Mouse (Mus musculus) central nervous system, embryonic 14 days (tissue): ENCODE measurements around the gene D630023F18Rik. TPM values are rescaled to one million over a fixed set of nuclear protein-coding genes. Genes with fewer than 3 reads are reported as not detected.

Experiments used
- polyA plus RNA-seq: library from polyadenylated mRNA; depleted of rRNA; stranded (reverse); fragments of >200 nt; gene quantifications from 2 replicates; pipeline ENCODE4 v1.2.3, GENCODE M21; 2012; rRNA removed

Gene D630023F18Rik
- 0.44 and 0.85 TPM in 2 replicates for polyA plus RNA-seq

DNA sequence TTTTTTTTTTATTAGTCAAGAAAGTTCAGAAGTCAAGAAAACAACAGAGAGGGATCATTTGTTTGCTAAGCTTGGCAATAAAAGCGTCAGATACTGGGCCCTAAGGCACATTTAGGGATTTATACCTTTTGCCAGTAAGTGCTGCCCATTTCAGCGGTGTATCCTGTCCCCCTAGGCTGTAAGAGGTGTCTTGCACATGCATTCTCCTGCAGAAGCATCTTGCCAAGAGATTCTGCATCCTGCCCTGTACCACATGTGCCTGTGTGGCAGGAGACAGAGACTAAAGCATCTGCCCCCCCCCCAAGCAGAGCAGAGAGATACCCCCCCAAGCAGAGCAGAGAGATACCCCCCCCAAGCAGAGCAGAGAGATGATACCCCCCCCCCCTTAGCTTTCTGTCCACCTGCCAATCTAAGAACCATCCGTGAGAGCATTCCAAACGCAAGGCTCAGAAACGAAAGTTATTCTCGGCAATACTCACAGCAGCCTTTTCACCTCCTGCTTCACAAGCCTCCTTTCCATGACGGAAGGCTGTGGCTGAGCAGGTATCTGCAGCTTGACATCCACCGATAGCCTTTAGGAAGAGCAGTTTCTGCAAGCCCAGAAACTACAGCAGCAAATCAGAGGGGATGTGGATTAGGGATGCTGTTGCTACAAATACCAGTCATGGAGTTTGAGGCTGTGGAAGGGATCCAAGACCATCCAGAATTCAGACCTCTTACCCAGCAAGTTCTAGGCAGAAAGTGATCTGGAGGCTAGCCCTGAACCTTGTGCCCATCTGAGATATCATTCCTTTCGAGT, at the start of gene D630023F18Rik:
Gene D630023F18Rik, minus strand, starts transcription at position 641 of the 799 bp plus-strand sequence.

DNA sequence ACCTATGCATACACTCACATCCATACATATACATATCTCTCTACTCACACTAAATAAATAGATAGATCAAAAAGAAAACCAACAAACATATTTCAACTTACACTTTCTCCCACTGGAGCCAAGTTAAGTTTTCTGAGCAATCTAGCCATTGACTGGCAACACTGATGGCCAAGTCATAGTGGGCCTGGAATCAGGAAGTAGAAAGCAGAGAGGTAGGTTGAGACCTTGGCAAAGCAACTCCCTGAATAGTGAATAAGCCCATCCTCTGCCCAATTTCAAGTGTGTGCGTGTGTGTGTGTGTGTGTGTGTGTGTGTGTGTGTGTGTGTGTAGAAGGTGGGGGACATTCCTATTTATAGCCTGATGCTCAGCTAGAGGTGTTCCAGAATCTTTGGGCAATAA, 3.6 kb downstream of the D630023F18Rik start, which contains the start of gene Gm28845:
Gene Gm28845, minus strand, starts transcription at position 121 of the 400 bp plus-strand sequence.

DNA sequence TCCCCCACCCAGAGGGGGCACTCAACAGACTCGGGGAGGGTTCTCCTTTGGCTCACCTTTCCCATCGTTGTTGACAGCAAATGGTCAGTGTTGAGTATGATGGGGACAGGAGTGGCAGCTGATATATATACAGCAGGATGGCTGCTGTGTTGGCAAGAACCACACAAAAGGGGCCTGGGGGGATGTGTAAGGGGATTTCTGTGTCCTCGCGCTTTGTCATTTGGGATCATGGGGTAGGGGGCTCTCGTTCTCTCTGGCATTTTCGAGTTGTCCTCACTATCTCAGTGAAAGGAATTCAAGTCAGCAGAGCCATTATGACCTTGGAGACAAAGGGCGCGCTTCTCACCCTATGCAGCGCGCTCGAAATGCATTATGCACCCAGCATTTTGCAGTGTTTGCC, 19.7 kb downstream of the D630023F18Rik start, which contains the start of gene Cryga:
Gene Cryga, minus strand, starts transcription at position 101 of the 400 bp plus-strand sequence.

DNA sequence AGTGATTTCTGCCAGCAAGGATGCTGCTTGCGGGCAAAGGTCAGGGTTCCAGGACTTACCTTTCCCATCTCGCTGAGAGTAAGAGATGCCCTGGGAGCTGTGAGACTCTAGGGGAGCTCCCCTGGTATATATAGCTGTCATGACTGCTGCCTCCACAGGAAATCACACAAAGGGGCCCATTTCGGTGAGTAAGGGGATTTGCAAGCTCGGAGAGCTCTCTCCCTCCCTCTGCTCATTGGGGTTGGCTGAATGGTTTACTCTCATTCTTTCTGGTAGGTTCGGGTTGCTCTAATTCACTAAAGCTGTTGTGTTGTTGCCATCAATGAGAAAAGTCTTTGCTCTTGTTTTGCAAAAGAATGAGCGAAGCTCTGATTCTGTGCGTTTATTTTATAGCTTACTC, 40.8 kb downstream of the D630023F18Rik start, which contains the start of gene Crygb:
Gene Crygb, minus strand, starts transcription at position 101 of the 400 bp plus-strand sequence.

DNA sequence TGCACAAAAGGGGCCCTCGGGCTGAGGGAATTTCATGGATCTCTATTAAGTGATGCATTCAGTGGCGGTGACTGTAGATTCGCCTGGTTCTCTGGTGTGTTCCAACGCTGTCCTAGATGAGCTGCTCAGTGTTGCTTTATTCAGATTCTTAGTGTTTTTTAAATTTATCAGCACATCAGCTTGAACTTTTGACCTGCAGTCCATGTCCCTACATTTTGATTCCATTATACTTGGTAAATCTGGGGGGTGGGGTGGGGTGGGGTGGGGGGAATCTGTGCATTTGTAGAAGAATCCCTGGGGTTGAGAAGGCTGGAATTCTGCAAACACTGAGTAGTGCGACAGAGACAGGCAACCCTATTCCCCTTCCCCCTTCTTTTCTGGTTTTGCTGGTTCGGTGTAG, 49.4 kb downstream of the D630023F18Rik start, which contains the start of gene Crygc:
Gene Crygc, minus strand, starts transcription at position 101 of the 400 bp plus-strand sequence.

DNA sequence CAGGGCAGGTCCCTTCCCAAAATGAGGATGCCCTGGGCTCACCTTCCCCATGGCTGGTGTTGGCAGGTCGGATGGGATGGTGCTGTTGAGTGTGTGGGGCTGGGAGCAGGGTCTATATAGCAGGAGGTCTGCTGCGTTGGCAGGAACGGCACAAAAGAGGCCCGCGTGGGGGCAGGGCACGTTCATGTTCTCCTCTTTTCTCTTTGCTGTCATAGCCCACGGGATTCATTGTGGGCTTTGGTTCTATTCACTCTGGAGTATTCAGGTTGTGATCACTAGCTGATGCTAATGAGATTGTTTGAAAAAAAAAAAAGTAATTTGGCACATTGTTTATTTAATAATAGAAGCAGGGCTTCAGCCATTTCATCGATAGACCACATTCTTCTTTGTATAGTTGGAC, 59.7 kb downstream of the D630023F18Rik start, which contains the start of gene Crygd:
Gene Crygd, minus strand, starts transcription at position 101 of the 400 bp plus-strand sequence.

Other genes starting within 250 kb of the D630023F18Rik start
- gene Plekhm3, start 166.4 kb downstream of the D630023F18Rik start, polyA plus RNA-seq = 4.9 and 5.3 TPM in 2 replicates
- gene Akr1cl, start 90.5 kb downstream of the D630023F18Rik start, polyA plus RNA-seq = not detected in 2 replicates
- not detected in 2 replicates for gene Cryge, start 72.1 kb downstream of the D630023F18Rik start, polyA plus RNA-seq
- gene Crygd, start 59.8 kb downstream of the D630023F18Rik start, polyA plus RNA-seq = not detected in 2 replicates
- not detected in 2 replicates for gene Crygc, start 49.5 kb downstream of the D630023F18Rik start, polyA plus RNA-seq
- 0.13 and 0.28 TPM in 2 replicates for gene Crygb, start 40.9 kb downstream of the D630023F18Rik start, polyA plus RNA-seq
- gene Cryga, start 19.8 kb downstream of the D630023F18Rik start, polyA plus RNA-seq = not detected in 2 replicates
- 0.11 and 0.13 TPM in 2 replicates for gene Gm28845, start 3.7 kb downstream of the D630023F18Rik start, polyA plus RNA-seq
- 193 and 224 TPM in 2 replicates for gene Idh1, start 63.3 kb upstream of the D630023F18Rik start, polyA plus RNA-seq
- gene Pikfyve, start 63.5 kb upstream of the D630023F18Rik start, polyA plus RNA-seq = 12.9 and 13.9 TPM in 2 replicates
- gene Pth2r, start 158.8 kb upstream of the D630023F18Rik start, polyA plus RNA-seq = 0.60 and 0.75 TPM in 2 replicates